Mouse (Mus musculus) embryonic facial prominence, embryonic 13.5 days (tissue): ENCODE data around the gene Adamtsl2. TPM values are rescaled to one million over a fixed set of nuclear protein-coding genes. Genes with fewer than 3 reads are reported as not detected.

ENCODE experiments used
- ATAC-seq: fragments of 200-750 bp; cut with Nextera tagmentation; 2 replicates; pipeline ENCODE4 v1.8.0; 2017; ENCODE audit warnings: low read depth; ENCODE audit not compliant: insufficient number of reproducible peaks, insufficient read depth, low FRiP score, low TSS enrichment
- H3K27ac ChIP-seq: fragments of 300-500 bp; sonication (generic); 2 replicates; pipeline ENCODE4 v1.5.1; 2015; ENCODE audit warnings: moderate library complexity, mild to moderate bottlenecking, inconsistent platforms
- H3K27me3 ChIP-seq: fragments of 300-500 bp; sonication (generic); 2 replicates; pipeline ENCODE4 v1.6.1; 2015; ENCODE audit warnings: mild to moderate bottlenecking, inconsistent platforms
- H3K36me3 ChIP-seq: fragments of 300-500 bp; sonication (generic); 2 replicates; pipeline ENCODE4 v1.6.1; 2015; ENCODE audit warnings: mild to moderate bottlenecking, inconsistent platforms
- H3K4me1 ChIP-seq: fragments of 300-500 bp; sonication (generic); 2 replicates; pipeline ENCODE4 v1.6.1; 2015; ENCODE audit warnings: inconsistent platforms
- H3K4me2 ChIP-seq: fragments of 300-500 bp; sonication (generic); 2 replicates; pipeline ENCODE4 v1.6.1; 2015; ENCODE audit warnings: moderate library complexity, mild to moderate bottlenecking, inconsistent platforms
- H3K4me3 ChIP-seq: fragments of 300-500 bp; sonication (generic); 2 replicates; pipeline ENCODE4 v1.5.1; 2015; ENCODE audit warnings: mild to moderate bottlenecking, inconsistent platforms
- H3K9ac ChIP-seq: fragments of 300-500 bp; sonication (generic); 2 replicates; pipeline ENCODE4 v1.6.1; 2015; ENCODE audit warnings: mild to moderate bottlenecking, inconsistent platforms
- H3K9me3 ChIP-seq: fragments of 300-500 bp; sonication (generic); 2 replicates; pipeline ENCODE4 v1.6.1; 2016; ENCODE audit warnings: inconsistent platforms
- WGBS: fragments of 180-500 bp; shearing (Covaris S2); methylation state at CpG from one replicate; pipeline ENCODE4 v1.1.7; 2015; ENCODE audit warnings: mixed read lengths; 5-methylcytosine and 5-hydroxymethylcytosine counted together
- polyA plus RNA-seq: library from polyadenylated mRNA; unstranded; fragments of >200 nt; fragmentation: Nextera tagmentation; extraction: Ambion mirVana; gene quantifications from 2 replicates; pipeline ENCODE4 v1.2.1, GENCODE M21; 2015

Adamtsl2 gene
- polyA plus RNA-seq, 1 experiment from 2014 or later = 2.9 TPM

GRCm38 (mm10) chr2:27120241-27120641, 41.1 kb downstream of the Adamtsl2 start:
- H3K4me1 ChIP-seq = peaks cover 37% of the 10 kb centered on the region
- H3K27me3 ChIP-seq = peaks cover 4% of the 10 kb centered on the region
- H3K4me2 ChIP-seq = no peak overlapping the region
- H3K36me3 ChIP-seq = no peaks in the 10 kb centered on the region
- H3K9me3 ChIP-seq = no peaks in the 10 kb centered on the region
- peak overlapping the region; percentile 7; the same call in 1 of the 2 replicates for H3K27ac ChIP-seq
- WGBS = 77% methylated on average over 8 of the region's 8 CpGs
- no peak overlapping the region for H3K9ac ChIP-seq
- H3K4me3 ChIP-seq = no peak overlapping the region
- ATAC-seq = no peak

GRCm38 (mm10) chr2:27121626-27122355, 42.6 kb downstream of the Adamtsl2 start:
- Histone ChIP-seq H3K36me3 (no peaks in the 10 kb centered on the region), H3K9ac (0 out of 2 replicates have a peak overlapping the region, but pooled peaks have one; percentile 1), H3K4me2 (peak overlapping the region; percentile 23; the same call in 1 of the 2 replicates), H3K27me3 (peaks cover 4% of the 10 kb centered on the region), H3K27ac (peak overlapping the region; percentile 51), H3K4me3 (no peak overlapping the region), H3K9me3 (no peaks in the 10 kb centered on the region), H3K4me1 (peaks cover 39% of the 10 kb centered on the region)
- peak; percentile 38; the same call in 1 of the 2 replicates for ATAC-seq
- WGBS = 14% methylated on average over 9 of the region's 9 CpGs

- peak; percentile 49; the same call in 1 of the 2 replicates for ATAC-seq
- Histone ChIP-seq H3K27ac (peak overlapping the region; percentile 51), H3K36me3 (no peaks in the 10 kb centered on the region), H3K9me3 (no peaks in the 10 kb centered on the region), H3K9ac (0 out of 2 replicates have a peak overlapping the region, but pooled peaks have one; percentile 1), H3K4me1 (peaks cover 39% of the 10 kb centered on the region), H3K4me3 (no peak overlapping the region), H3K27me3 (peaks cover 4% of the 10 kb centered on the region), H3K4me2 (no peak overlapping the region)
- 22% methylated on average over 9 of the region's 9 CpGs for WGBS
Measured at GRCm38 (mm10) chr2:27122578-27122977, 43.4 kb downstream of the Adamtsl2 start.

GRCm38 (mm10) chr2:27123121-27123520, 43.9 kb downstream of the Adamtsl2 start:
- Histone ChIP-seq H3K4me3 (no peak overlapping the region), H3K4me1 (peaks cover 39% of the 10 kb centered on the region), H3K4me2 (no peak overlapping the region), H3K27ac (peak overlapping the region; percentile 51; the same call in 1 of the 2 replicates), H3K9me3 (no peaks in the 10 kb centered on the region), H3K36me3 (no peaks in the 10 kb centered on the region), H3K9ac (no peak overlapping the region), H3K27me3 (peaks cover under 1% of the 10 kb centered on the region; the same call in 1 of the 2 replicates)
- no peak for ATAC-seq
- WGBS = 88% methylated on average over 4 of the region's 4 CpGs

GRCm38 (mm10) chr2:27125979-27126378, 46.8 kb downstream of the Adamtsl2 start:
- no peaks in the 10 kb centered on the region for H3K36me3 ChIP-seq
- no peak overlapping the region for H3K27ac ChIP-seq
- H3K27me3 ChIP-seq = no peaks in the 10 kb centered on the region; the same call in 1 of the 2 replicates
- H3K9me3 ChIP-seq = no peaks in the 10 kb centered on the region
- peaks cover 30% of the 10 kb centered on the region for H3K4me1 ChIP-seq
- no peak overlapping the region for H3K4me2 ChIP-seq
- H3K9ac ChIP-seq = no peak overlapping the region
- 41% methylated on average over 10 of the region's 10 CpGs for WGBS
- ATAC-seq = no peak
- H3K4me3 ChIP-seq = no peak overlapping the region

- no peak overlapping the region for H3K4me2 ChIP-seq
- H3K9me3 ChIP-seq = no peaks in the 10 kb centered on the region
- 56% methylated on average over 4 of the region's 4 CpGs for WGBS
- ATAC-seq = no peak
- H3K36me3 ChIP-seq = no peaks in the 10 kb centered on the region
- no peak overlapping the region for H3K27ac ChIP-seq
- peaks cover 25% of the 10 kb centered on the region for H3K4me1 ChIP-seq
- no peak overlapping the region for H3K4me3 ChIP-seq
- no peak overlapping the region for H3K9ac ChIP-seq
- no peaks in the 10 kb centered on the region; the same call in 1 of the 2 replicates for H3K27me3 ChIP-seq
Measured at GRCm38 (mm10) chr2:27126496-27126895, 47.3 kb downstream of the Adamtsl2 start.

- peaks cover 2% of the 10 kb centered on the region; the same call in 1 of the 2 replicates for H3K4me1 ChIP-seq
- no peak for ATAC-seq
- no peaks in the 10 kb centered on the region; the same call in 1 of the 2 replicates for H3K27me3 ChIP-seq
- no peaks in the 10 kb centered on the region for H3K9me3 ChIP-seq
- no peaks in the 10 kb centered on the region for H3K36me3 ChIP-seq
- no peak overlapping the region for H3K4me2 ChIP-seq
- WGBS = 65% methylated on average over 3 of the region's 3 CpGs
- H3K9ac ChIP-seq = no peak overlapping the region
- no peak overlapping the region for H3K27ac ChIP-seq
- H3K4me3 ChIP-seq = no peak overlapping the region
Measured at GRCm38 (mm10) chr2:27128990-27129389, 49.8 kb downstream of the Adamtsl2 start.

- H3K9me3 ChIP-seq = no peaks in the 10 kb centered on the region
- H3K27ac ChIP-seq = no peak overlapping the region
- ATAC-seq = no peak
- no peak overlapping the region for H3K4me2 ChIP-seq
- H3K4me1 ChIP-seq = no peaks in the 10 kb centered on the region
- H3K36me3 ChIP-seq = no peaks in the 10 kb centered on the region
- peaks cover 30% of the 10 kb centered on the region for H3K27me3 ChIP-seq
- H3K9ac ChIP-seq = no peak overlapping the region
- WGBS = 77% methylated on average over 5 of the region's 5 CpGs
- H3K4me3 ChIP-seq = no peak overlapping the region
Measured at GRCm38 (mm10) chr2:27135935-27136334, 56.8 kb downstream of the Adamtsl2 start.

- 74% methylated on average over 3 of the region's 3 CpGs for WGBS
- Histone ChIP-seq H3K9ac (no peak overlapping the region), H3K27ac (no peak overlapping the region), H3K4me2 (no peak overlapping the region), H3K9me3 (no peaks in the 10 kb centered on the region), H3K4me1 (no peaks in the 10 kb centered on the region), H3K4me3 (no peak overlapping the region), H3K27me3 (peaks cover 34% of the 10 kb centered on the region), H3K36me3 (no peaks in the 10 kb centered on the region)
- no peak for ATAC-seq
Measured at GRCm38 (mm10) chr2:27136336-27136735, 57.2 kb downstream of the Adamtsl2 start.

- ATAC-seq = no peak
- no peaks in the 10 kb centered on the region for H3K36me3 ChIP-seq
- peaks cover 39% of the 10 kb centered on the region for H3K27me3 ChIP-seq
- peaks cover 1% of the 10 kb centered on the region for H3K4me1 ChIP-seq
- no peak overlapping the region for H3K4me3 ChIP-seq
- no peaks in the 10 kb centered on the region for H3K9me3 ChIP-seq
- no peak overlapping the region for H3K9ac ChIP-seq
- 75% methylated on average over 1 of the region's 1 CpGs for WGBS
- H3K4me2 ChIP-seq = no peak overlapping the region
- no peak overlapping the region for H3K27ac ChIP-seq
Measured at GRCm38 (mm10) chr2:27136789-27137188, 57.6 kb downstream of the Adamtsl2 start.

- no peaks in the 10 kb centered on the region for H3K36me3 ChIP-seq
- no peak overlapping the region for H3K27ac ChIP-seq
- 63% methylated on average over 4 of the region's 4 CpGs for WGBS
- H3K4me2 ChIP-seq = no peak overlapping the region
- no peak for ATAC-seq
- no peaks in the 10 kb centered on the region for H3K9me3 ChIP-seq
- H3K4me3 ChIP-seq = no peak overlapping the region
- peaks cover 11% of the 10 kb centered on the region for H3K4me1 ChIP-seq
- no peak overlapping the region for H3K9ac ChIP-seq
- H3K27me3 ChIP-seq = peaks cover 54% of the 10 kb centered on the region
Measured at GRCm38 (mm10) chr2:27138356-27138755, 59.2 kb downstream of the Adamtsl2 start.
